Mouse (Mus musculus) E14TG2a.4 (cell line): ENCODE results near the gene Mpi.

Experiments used
- H3K27me3 ChIP-seq: 2 replicates; pipeline ENCODE4 v1.6.1; 2014; ENCODE audit warnings: low read length, control low read depth; ENCODE audit not compliant: insufficient read depth
- H3K36me3 ChIP-seq: 2 replicates; pipeline ENCODE4 v1.6.1; 2014; ENCODE audit warnings: low read length, control low read depth; ENCODE audit not compliant: insufficient read depth
- H3K4me1 ChIP-seq: replicated peaks from 2 replicates; pipeline ENCODE4 v1.6.1; 2014; ENCODE audit warnings: low read depth, low read length, control low read depth
- H3K4me3 ChIP-seq: replicated peaks from 2 replicates; pipeline ENCODE4 v1.5.1; 2014; ENCODE audit warnings: mild to moderate bottlenecking, low read length
- H3K9me3 ChIP-seq: 2 replicates; pipeline ENCODE4 v1.6.1; 2014; ENCODE audit warnings: low read length, control low read depth
- CTCF ChIP-seq: conservative IDR thresholded peaks from 2 replicates; pipeline ENCODE4 v1.5.1; 2014; ENCODE audit warnings: low read length
- NANOG ChIP-seq: IDR thresholded peaks from 2 replicates; pipeline ENCODE4 v1.6.1; 2014; ENCODE audit warnings: borderline replicate concordance, low read length, mixed read lengths
- POU5F1 ChIP-seq: IDR thresholded peaks from 2 replicates; pipeline ENCODE4 v1.6.1; 2014; ENCODE audit warnings: low read length, borderline replicate concordance

Mpi gene

DNA sequence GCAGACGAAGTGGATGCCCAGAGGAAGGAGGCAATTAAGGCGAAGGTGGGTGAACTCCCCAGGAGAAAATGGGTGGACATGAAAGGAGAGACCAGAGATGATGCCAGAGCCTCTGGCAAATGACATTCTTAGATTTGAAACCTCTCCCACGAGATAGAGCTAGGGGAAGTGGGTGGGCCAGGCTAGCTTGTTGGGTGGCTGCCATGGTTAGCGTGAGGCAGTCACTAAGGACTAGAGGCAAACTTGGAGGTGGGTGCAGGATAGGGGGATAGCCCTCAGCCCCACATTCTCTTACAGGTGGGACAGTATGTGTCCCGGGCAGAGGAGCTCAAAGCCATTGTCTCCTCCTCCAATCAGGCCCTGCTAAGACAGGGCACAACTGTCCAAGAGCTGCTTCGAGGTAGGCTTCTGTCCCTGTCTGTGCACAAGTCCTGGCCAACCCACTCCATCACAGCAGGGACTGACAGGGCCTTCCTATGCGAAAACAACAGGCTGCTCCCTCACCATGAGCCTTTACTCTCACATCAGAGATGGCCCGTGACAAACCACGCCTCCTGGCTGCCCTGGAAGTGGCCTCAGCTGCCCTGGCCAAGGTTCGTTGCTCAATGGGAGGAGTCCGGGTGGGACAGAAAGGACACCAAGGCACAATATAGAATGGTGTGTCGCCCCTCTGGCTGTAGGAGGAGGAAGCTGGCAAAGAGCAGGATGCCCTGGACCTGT, 41.1 kb upstream of the Mpi start:
- Histone ChIP-seq H3K27me3 (no peaks in the 10 kb centered on the region; the same call in 1 of the 2 replicates), H3K4me1 (peaks cover 47% of the 10 kb centered on the region), H3K4me3 (no peak overlapping the region), H3K36me3 (peaks cover 52% of the 10 kb centered on the region), H3K9me3 (no peaks in the 10 kb centered on the region)
- TF ChIP-seq NANOG, result no peak
- no peak for TF ChIP-seq POU5F1
- no peak for TF ChIP-seq CTCF

GRCm38 (mm10) chr9:57590726-57591125, 38.2 kb upstream of the Mpi start:
- TF ChIP-seq POU5F1 (no peak), NANOG (no peak), CTCF (no peak)
- Histone ChIP-seq H3K36me3 (peaks cover 72% of the 10 kb centered on the region), H3K4me1 (peaks cover 64% of the 10 kb centered on the region), H3K4me3 (peak overlapping the region; percentile 91; the same call in 1 of the 2 replicates), H3K9me3 (no peaks in the 10 kb centered on the region), H3K27me3 (no peaks in the 10 kb centered on the region; the same call in 1 of the 2 replicates)

GRCm38 (mm10) chr9:57589224-57590126, 36.9 kb upstream of the Mpi start, which contains the start of gene Ulk3:
Ulk3 (plus strand) TSS chr9:57589452.
- TF ChIP-seq CTCF, result no peak
- TF ChIP-seq NANOG, result no peak
- no peak for TF ChIP-seq POU5F1
- H3K4me1 ChIP-seq, result peaks cover 57% of the 10 kb centered on the region
- no peaks in the 10 kb centered on the region; the same call in 1 of the 2 replicates for H3K27me3 ChIP-seq
- peaks cover 71% of the 10 kb centered on the region for H3K36me3 ChIP-seq
- no peaks in the 10 kb centered on the region for H3K9me3 ChIP-seq
- peak within 1 kb of the TSS; percentile 91 for H3K4me3 ChIP-seq

GRCm38 (mm10) chr9:57584991-57585390, 32.4 kb upstream of the Mpi start:
- H3K36me3 ChIP-seq, result peaks cover 79% of the 10 kb centered on the region
- no peaks in the 10 kb centered on the region for H3K9me3 ChIP-seq
- H3K4me3 ChIP-seq, result no peak overlapping the region
- TF ChIP-seq POU5F1, result no peak
- TF ChIP-seq CTCF, result no peak
- no peak for TF ChIP-seq NANOG
- peaks cover 25% of the 10 kb centered on the region for H3K4me1 ChIP-seq
- H3K27me3 ChIP-seq, result no peaks in the 10 kb centered on the region

DNA sequence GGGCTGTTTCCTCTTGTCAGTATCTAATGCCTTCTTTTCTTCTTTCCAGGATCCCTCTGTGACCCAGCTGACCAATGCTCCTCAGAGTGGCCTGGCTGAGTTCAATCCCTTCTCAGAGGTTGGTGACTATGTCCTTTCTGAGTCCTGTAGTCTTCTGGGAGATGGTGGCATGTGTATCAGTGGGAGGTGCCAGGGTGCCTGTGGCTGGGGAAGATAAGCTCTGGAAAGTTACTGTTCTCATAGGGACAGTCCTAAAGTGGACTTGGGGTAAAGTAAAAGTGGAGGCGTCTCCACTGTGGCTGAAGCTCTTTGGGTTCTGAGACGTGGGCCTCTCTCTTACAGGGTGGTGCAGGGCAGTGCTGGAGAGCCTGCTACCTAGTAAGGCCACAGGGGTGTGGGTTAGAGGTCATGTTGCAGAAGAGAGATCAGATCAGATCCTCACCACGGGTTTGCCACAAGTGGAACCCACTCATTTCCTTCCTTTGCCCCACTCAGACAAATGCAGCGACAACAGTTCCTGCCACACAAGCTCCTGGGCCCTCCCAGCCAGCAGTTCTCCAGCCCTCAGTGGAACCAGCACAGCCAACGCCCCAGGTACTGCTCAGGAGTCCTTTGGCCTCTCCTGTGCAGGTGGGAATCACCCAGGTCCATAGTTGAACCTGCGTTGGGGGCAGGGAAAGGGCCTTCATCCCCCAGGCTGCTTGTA, 24.7 kb upstream of the Mpi start:
- H3K27me3 ChIP-seq, result no peaks in the 10 kb centered on the region
- H3K4me1 ChIP-seq, result peaks cover 3% of the 10 kb centered on the region; the same call in 1 of the 2 replicates
- H3K4me3 ChIP-seq, result no peak overlapping the region
- TF ChIP-seq POU5F1 (no peak), CTCF (no peak), NANOG (no peak)
- H3K9me3 ChIP-seq, result no peaks in the 10 kb centered on the region
- peaks cover 84% of the 10 kb centered on the region for H3K36me3 ChIP-seq

DNA sequence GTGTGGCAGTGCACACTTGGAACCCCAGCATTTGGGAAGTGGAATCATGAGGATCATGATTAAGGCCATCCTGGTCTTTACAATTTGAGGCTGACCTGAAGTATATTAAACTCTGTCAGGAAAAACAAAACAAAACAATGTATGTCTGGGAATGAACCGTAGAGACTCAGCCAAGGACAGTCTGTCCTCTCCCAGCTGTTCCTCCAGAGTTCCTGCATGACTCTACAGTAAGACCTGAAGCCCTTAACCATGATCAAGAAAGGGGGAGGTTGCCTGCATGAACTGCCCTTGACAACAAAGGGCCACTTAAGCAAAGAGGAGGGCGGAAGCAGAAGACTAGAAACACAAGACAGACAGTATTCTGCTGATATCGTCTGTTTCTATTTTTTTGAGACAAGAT, 23.0 kb upstream of the Mpi start:
- Histone ChIP-seq H3K4me3 (no peak overlapping the region), H3K36me3 (peaks cover 78% of the 10 kb centered on the region), H3K27me3 (no peaks in the 10 kb centered on the region), H3K9me3 (no peaks in the 10 kb centered on the region), H3K4me1 (peaks cover 3% of the 10 kb centered on the region; the same call in 1 of the 2 replicates)
- TF ChIP-seq NANOG, result no peak
- TF ChIP-seq POU5F1, result no peak
- TF ChIP-seq CTCF, result no peak

GRCm38 (mm10) chr9:57574397-57574796, 21.8 kb upstream of the Mpi start:
- peaks cover 77% of the 10 kb centered on the region for H3K36me3 ChIP-seq
- H3K27me3 ChIP-seq, result no peaks in the 10 kb centered on the region
- TF ChIP-seq NANOG (no peak), CTCF (no peak), POU5F1 (no peak)
- H3K4me1 ChIP-seq, result peaks cover 8% of the 10 kb centered on the region
- no peaks in the 10 kb centered on the region for H3K9me3 ChIP-seq
- H3K4me3 ChIP-seq, result no peak overlapping the region

DNA sequence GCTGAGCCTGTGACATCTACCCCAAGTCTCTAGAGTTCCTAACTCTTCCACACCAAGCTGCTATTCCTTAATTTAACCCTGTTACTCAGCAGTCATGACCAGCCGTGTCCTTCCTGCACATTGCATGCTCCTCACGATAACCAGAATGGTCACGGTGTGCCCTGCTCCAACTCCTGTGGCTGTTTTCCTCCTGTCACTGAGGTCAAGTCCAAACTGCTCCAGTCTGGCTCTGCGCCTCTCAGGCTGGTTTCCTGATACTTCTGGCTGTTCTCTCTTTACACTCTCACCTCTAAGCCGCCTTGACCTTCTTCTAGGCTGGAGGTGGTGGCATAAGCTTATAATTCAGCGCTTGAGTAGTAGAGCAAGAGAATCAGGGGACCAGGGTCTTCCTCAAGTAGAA, 15.9 kb upstream of the Mpi start:
- Histone ChIP-seq H3K36me3 (peaks cover 59% of the 10 kb centered on the region), H3K27me3 (no peaks in the 10 kb centered on the region), H3K4me1 (peaks cover 51% of the 10 kb centered on the region), H3K9me3 (no peaks in the 10 kb centered on the region), H3K4me3 (no peak overlapping the region)
- TF ChIP-seq NANOG (no peak), POU5F1 (no peak), CTCF (no peak)
